Mouse (Mus musculus) adrenal gland, postnatal 0 days (tissue): ENCODE measurements around the gene Tbx15. TPM values are rescaled to one million over a fixed set of nuclear protein-coding genes. Genes with fewer than 3 reads are reported as not detected.

ENCODE experiments used
- microRNA-seq: library from miRNA; unstranded; fragments of <30 nt; microRNA quantifications from one replicate; pipeline ENCODE4, GENCODE M21; 2016; ENCODE audit warnings: borderline replicate concordance; ENCODE audit not compliant: insufficient number of aligned reads
- polyA plus RNA-seq: library from polyadenylated mRNA; unstranded; fragments of >200 nt; fragmentation: Nextera tagmentation; extraction: Ambion mirVana; gene quantifications from 2 replicates; pipeline ENCODE4 v1.2.1, GENCODE M21; 2015

The Tbx15 gene
- polyA plus RNA-seq, result 0.28 and 0.30 TPM in 2 replicates

DNA sequence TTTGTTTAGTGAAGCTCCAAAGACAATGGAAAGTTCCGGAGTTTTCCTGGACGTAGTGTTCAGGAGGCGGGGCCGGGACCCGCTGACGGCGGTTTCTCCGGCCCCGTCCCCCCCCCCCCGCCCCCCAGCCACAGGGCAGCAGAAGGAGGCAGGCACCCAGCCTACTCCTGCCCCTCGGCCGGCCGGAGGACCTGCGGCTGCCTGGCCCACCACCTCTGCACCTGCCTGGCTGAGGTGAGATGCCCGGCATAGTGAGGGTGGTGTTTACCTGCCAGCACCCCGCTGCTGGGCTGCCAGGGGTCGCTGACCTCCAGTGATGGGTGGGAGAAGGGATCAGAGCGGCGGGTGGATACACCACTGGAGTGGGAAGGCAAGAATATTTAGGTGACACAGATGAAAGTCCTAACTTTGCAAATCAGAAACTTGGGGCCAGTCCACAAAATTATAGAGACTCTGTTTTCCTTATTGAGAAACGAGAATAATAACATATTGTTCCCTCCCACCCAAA, at the start of gene Tbx15:
Gene Tbx15, plus strand, starts transcription at position 169 of the 508 bp plus-strand sequence.

Small RNA genes within 50 kb of the gene (microRNA-seq; reads per million reads assigned to microRNA genes)
- gene Mir6481, result not detected

Other genes with a start within 250 kb of the Tbx15 start
- gene Wars2, start 99.3 kb upstream of the Tbx15 start, polyA plus RNA-seq, result 4.0 and 7.8 TPM in 2 replicates